Mouse (Mus musculus): ENCODE results near the gene Gm21987.

GRCm38 (mm10) chr16:38400311-38400960, 53.6 kb downstream of the Gm21987 start:
- TF ChIP-seq CTCF (IDR thresholded peaks at IDR 0.05; ENCODE audit: low read depth, low read length) (no peak), POLR2A (IDR thresholded peaks at IDR 0.05; ENCODE audit: extremely low read depth, insufficient read depth, low read length) (no peak)

Data from liver, adult 2 months (tissue).